21 mouse cellular contexts compared by ENCODE assay signal in genomic region chr2:172807446-172807845, GRCm38 (mm10).
"Had no signal": no experiment of that assay in that cellular context is flagged by ENCODE, and none has a peak within 500 bp of the region (broad histone marks: within the 10 kb centered on the region; RNA-seq: fewer than 3 reads in every experiment).

No protein-coding gene starts in this region.

- ATAC-seq: midbrain, embryonic 16.5 days had no signal

- H3K4me1 ChIP-seq: neural tube, embryonic 13.5 days had no signal

- H3K4me3 ChIP-seq: midbrain, embryonic 10.5 days; midbrain, embryonic 12.5 days; myocyte; neural tube, embryonic 13.5 days; neural tube, embryonic 15.5 days had no signal

- H3K9me3 ChIP-seq: neural tube, embryonic 15.5 days had no signal

- DNase-seq: lung, adult 18-20 months; lung, embryonic 14.5 days; lung, postnatal 10 days; lung, postnatal 36 days; midbrain, embryonic 14.5 days; retina, postnatal 1 day; right cerebral cortex, adult 18-20 months; right cerebral cortex, postnatal 25 days; right cerebral cortex, postnatal 4 days; spleen, adult 18-20 months; thymus, adult 18-20 months; thymus, postnatal 14 days; thymus, postnatal 36 days had no signal

- H3K27me3 ChIP-seq: neural tube, embryonic 13.5 days had no signal

- H3K9ac ChIP-seq: liver, embryonic 14.5 days; lung, embryonic 14.5 days; midbrain, embryonic 12.5 days; neural tube, embryonic 13.5 days; neural tube, embryonic 15.5 days had no signal

- H3K36me3 ChIP-seq: midbrain, embryonic 10.5 days; midbrain, embryonic 12.5 days; neural tube, embryonic 13.5 days; neural tube, embryonic 15.5 days had no signal

- H3K27ac ChIP-seq: liver, embryonic 14.5 days; macrophage; midbrain, embryonic 10.5 days; midbrain, embryonic 12.5 days; neural tube, embryonic 13.5 days; neural tube, embryonic 15.5 days had no signal

- H3K4me2 ChIP-seq: lung, embryonic 14.5 days; midbrain, embryonic 12.5 days; neural tube, embryonic 13.5 days; neural tube, embryonic 15.5 days had no signal
